Mouse (Mus musculus) ES-E14 (cell line): ENCODE data around the gene Uxs1. TPM values are rescaled to one million over a fixed set of nuclear protein-coding genes. Genes with fewer than 3 reads are reported as not detected.

ENCODE experiments used
- DNase-seq: peaks from one replicate; pipeline ENCODE4 v3.0.0-alpha.2; 2013; ENCODE audit warnings: low read depth, low spot score
- H3K27ac ChIP-seq: 2 replicates; pipeline ENCODE4 v1.5.1; 2012; ENCODE audit warnings: low read depth, mild to moderate bottlenecking, low read length, moderate library complexity, mixed read lengths; ENCODE audit not compliant: poor library complexity, insufficient read depth, severe bottlenecking
- H3K36me3 ChIP-seq: 2 replicates; pipeline ENCODE4 v1.6.1; 2012; ENCODE audit warnings: mild to moderate bottlenecking, low read length, moderate library complexity, mixed read lengths; ENCODE audit not compliant: control insufficient read depth, poor library complexity, insufficient read depth, severe bottlenecking
- H3K4me1 ChIP-seq, 2 experiments: fragments of 150-350 bp in 1 of 2; sonication (generic) in 1 of 2; 2 replicates each; pipeline ENCODE4 v1.6.1; 2012; ENCODE audit warnings: low read length in 2 of 2, mild to moderate bottlenecking in 1 of 2, mixed read lengths in 1 of 2; ENCODE audit not compliant: control insufficient read depth in 2 of 2, insufficient read depth in 2 of 2, poor library complexity in 1 of 2
- H3K4me3 ChIP-seq, 2 experiments: fragments of 150-350 bp in 1 of 2; sonication (generic) in 1 of 2; 2 replicates each; pipeline ENCODE4 v1.5.1; 2012; ENCODE audit warnings: low read length in 2 of 2, low read depth in 1 of 2, mild to moderate bottlenecking in 1 of 2, mixed read lengths in 1 of 2; ENCODE audit not compliant: insufficient read depth in 1 of 2, poor library complexity in 1 of 2, severe bottlenecking in 1 of 2
- H3K9ac ChIP-seq: 2 replicates; pipeline ENCODE4 v1.6.1; 2012; ENCODE audit warnings: low read depth, mild to moderate bottlenecking, low read length, mixed read lengths; ENCODE audit not compliant: poor library complexity, insufficient read depth, severe bottlenecking
- H3K9me3 ChIP-seq: fragments of 150-350 bp; sonication (generic); 2 replicates; pipeline ENCODE4 v1.6.1; 2012; ENCODE audit warnings: low read depth, mild to moderate bottlenecking, low read length; ENCODE audit not compliant: control insufficient read depth, insufficient read depth
- CHD2 ChIP-seq: IDR thresholded peaks from 2 replicates; pipeline ENCODE4 v1.6.1; 2014; ENCODE audit warnings: mild to moderate bottlenecking, low read depth, low read length, inconsistent platforms
- HCFC1 ChIP-seq: IDR thresholded peaks from 2 replicates; pipeline ENCODE4 v1.6.1; 2012; ENCODE audit warnings: low read length, inconsistent platforms, borderline replicate concordance; ENCODE audit not compliant: insufficient read depth
- MAFK ChIP-seq: IDR thresholded peaks from 2 replicates; pipeline ENCODE4 v1.6.1; 2014; ENCODE audit warnings: mild to moderate bottlenecking, low read depth, low read length, inconsistent platforms; ENCODE audit not compliant: insufficient read depth
- ZC3H11A ChIP-seq: IDR thresholded peaks from 2 replicates; pipeline ENCODE4 v1.6.1; 2012; ENCODE audit warnings: low read depth, mild to moderate bottlenecking, inconsistent platforms, low read length, borderline replicate concordance
- ZNF384 ChIP-seq: IDR thresholded peaks from 2 replicates; pipeline ENCODE4 v1.6.1; 2012; ENCODE audit warnings: low read depth, low read length, inconsistent platforms
- in situ Hi-C, 2 experiments: fragments of 600-800 bp; cut with MboI; formaldehyde crosslinking; loops; one replicate each; pipeline ENCODE4 v1.15.1; 2025; ENCODE audit warnings: low sequenced_read_pairs in 2 of 2, inconsistent platforms in 1 of 2; ENCODE audit not compliant: unreplicated experiment in 2 of 2
- total RNA-seq: library from RNA; depleted of rRNA; stranded (reverse); fragments of 300-350 nt; gene quantifications from 2 replicates; pipeline ENCODE4 v1.2.3, GENCODE M21; 2012

Gene Uxs1
- total RNA-seq, 1 experiment, result 36.2 TPM

GRCm38 (mm10) chr1:43772694-43773093 is 54.9 kb downstream of the Uxs1 start:
- Histone ChIP-seq H3K9me3 (no peaks in the 10 kb centered on the region), H3K4me1 (no peaks in the 10 kb centered on the region), H3K4me3 (no peak overlapping the region), H3K27ac (no peak overlapping the region), H3K9ac (no peak overlapping the region), H3K36me3 (peaks cover 8% of the 10 kb centered on the region)
- in situ Hi-C loops, result loop anchor here in 1 of 2 experiments (25.0 kb wide), 1 partner anchor 290 kb away; the partner anchor contains the start of gene Gm8251
- TF ChIP-seq MAFK (no peak), HCFC1 (no peak), ZC3H11A (no peak)
- DNase-seq, result no peak

GRCm38 (mm10) chr1:43770032-43770431 is 57.6 kb downstream of the Uxs1 start:
- TF ChIP-seq ZC3H11A (no peak), MAFK (no peak), HCFC1 (no peak), ZNF384 (no peak), CHD2 (no peak)
- peaks cover 8% of the 10 kb centered on the region for H3K36me3 ChIP-seq
- no peaks in the 10 kb centered on the region for H3K9me3 ChIP-seq
- in situ Hi-C loops, result loop anchor here in 1 of 2 experiments (25.0 kb wide), 1 partner anchor 292 kb away; the partner anchor contains the start of gene Gm8251
- H3K27ac ChIP-seq, result no peak overlapping the region
- no peak overlapping the region for H3K4me3 ChIP-seq
- H3K9ac ChIP-seq, result no peak overlapping the region
- H3K4me1 ChIP-seq, result no peaks in the 10 kb centered on the region
- DNase-seq, result no peak

- no peak for TF ChIP-seq CHD2
- no peak for TF ChIP-seq ZC3H11A
- no peak for TF ChIP-seq HCFC1
- TF ChIP-seq MAFK, result no peak
- no peak for TF ChIP-seq ZNF384
- Histone ChIP-seq H3K36me3 (peaks cover 6% of the 10 kb centered on the region), H3K4me3 (no peak overlapping the region)
Measured at GRCm38 (mm10) chr1:43769348-43769747, 58.3 kb downstream of the Uxs1 start.

GRCm38 (mm10) chr1:43768385-43768990 is 59.1 kb downstream of the Uxs1 start:
- Histone ChIP-seq H3K36me3 (peaks cover 4% of the 10 kb centered on the region), H3K9ac (no peak overlapping the region), H3K4me3 (no peak overlapping the region), H3K9me3 (no peaks in the 10 kb centered on the region), H3K4me1 (no peaks in the 10 kb centered on the region), H3K27ac (no peak overlapping the region)
- in situ Hi-C loops, result loop anchor here in 1 of 2 experiments (25.0 kb wide), 1 partner anchor 294 kb away; the partner anchor contains the start of gene Gm8251
- TF ChIP-seq HCFC1 (no peak), CHD2 (no peak), MAFK (no peak), ZNF384 (no peak), ZC3H11A (no peak)
- no peak for DNase-seq

More at GRCm38 (mm10) chr1:43769348-43769747, 58.3 kb downstream of the Uxs1 start:
- no peak overlapping the region for H3K9ac ChIP-seq
- no peaks in the 10 kb centered on the region for H3K9me3 ChIP-seq
- no peak overlapping the region for H3K27ac ChIP-seq
- H3K4me1 ChIP-seq, result no peaks in the 10 kb centered on the region
- no peak for DNase-seq
- in situ Hi-C loops, result loop anchor here in 1 of 2 experiments (25.0 kb wide), 1 partner anchor 293 kb away; the partner anchor contains the start of gene Gm8251
